Mouse (Mus musculus) kidney, adult 2 months (tissue): ENCODE results near the gene Ccnl2. TPM values are rescaled to one million over a fixed set of nuclear protein-coding genes. Genes with fewer than 3 reads are reported as not detected.

ENCODE experiments used
- DNase-seq: peaks from one replicate; pipeline ENCODE4 v3.0.0; 2021
- H3K27ac ChIP-seq: fragments of 200-500 bp; 2 replicates; pipeline ENCODE4 v1.5.1; 2012; ENCODE audit warnings: low read depth, low read length, control low read depth, inconsistent platforms; ENCODE audit not compliant: insufficient read depth
- H3K27me3 ChIP-seq: fragments of 200-500 bp; replicated peaks from 2 replicates; pipeline ENCODE4 v1.6.1; 2012; ENCODE audit warnings: mild to moderate bottlenecking, moderate library complexity, low read length, inconsistent platforms; ENCODE audit not compliant: control insufficient read depth, insufficient read depth
- H3K36me3 ChIP-seq: fragments of 200-500 bp; 2 replicates; pipeline ENCODE4 v1.6.1; 2012; ENCODE audit warnings: mild to moderate bottlenecking, moderate library complexity, low read length, inconsistent platforms; ENCODE audit not compliant: control insufficient read depth, insufficient read depth
- H3K4me1 ChIP-seq: fragments of 200-500 bp; 2 replicates; pipeline ENCODE4 v1.6.1; 2011; ENCODE audit warnings: low read length; ENCODE audit not compliant: control insufficient read depth, insufficient read depth
- H3K4me3 ChIP-seq: fragments of 200-500 bp; 2 replicates; pipeline ENCODE4 v1.5.1; 2011; ENCODE audit warnings: mild to moderate bottlenecking, low read depth, low read length, control low read depth; ENCODE audit not compliant: insufficient read depth
- CTCF ChIP-seq: fragments of 200-500 bp; conservative IDR thresholded peaks from 2 replicates; pipeline ENCODE4 v1.5.1; 2011; ENCODE audit warnings: low read depth, mild to moderate bottlenecking, control low read depth, low read length, moderate library complexity, mixed read lengths; ENCODE audit not compliant: insufficient read depth, insufficient read length
- POLR2A ChIP-seq: fragments of 200-500 bp; IDR thresholded peaks from one replicate; pipeline ENCODE4 v1.6.1; 2011; ENCODE audit warnings: low read depth, low read length, control low read depth
- WGBS: fragments of 180-500 bp; shearing (Covaris S2); methylation state at CpG from one replicate; pipeline ENCODE4 v1.1.7; 2018; 5-methylcytosine and 5-hydroxymethylcytosine counted together
- polyA plus RNA-seq: library from polyadenylated mRNA; depleted of rRNA; stranded (reverse); fragments of >200 nt; gene quantifications from 2 replicates; pipeline ENCODE4 v1.2.3, GENCODE M21; 2012; rRNA removed

The Ccnl2 gene
- polyA plus RNA-seq, result 54.1 and 56.8 TPM in 2 replicates

DNA sequence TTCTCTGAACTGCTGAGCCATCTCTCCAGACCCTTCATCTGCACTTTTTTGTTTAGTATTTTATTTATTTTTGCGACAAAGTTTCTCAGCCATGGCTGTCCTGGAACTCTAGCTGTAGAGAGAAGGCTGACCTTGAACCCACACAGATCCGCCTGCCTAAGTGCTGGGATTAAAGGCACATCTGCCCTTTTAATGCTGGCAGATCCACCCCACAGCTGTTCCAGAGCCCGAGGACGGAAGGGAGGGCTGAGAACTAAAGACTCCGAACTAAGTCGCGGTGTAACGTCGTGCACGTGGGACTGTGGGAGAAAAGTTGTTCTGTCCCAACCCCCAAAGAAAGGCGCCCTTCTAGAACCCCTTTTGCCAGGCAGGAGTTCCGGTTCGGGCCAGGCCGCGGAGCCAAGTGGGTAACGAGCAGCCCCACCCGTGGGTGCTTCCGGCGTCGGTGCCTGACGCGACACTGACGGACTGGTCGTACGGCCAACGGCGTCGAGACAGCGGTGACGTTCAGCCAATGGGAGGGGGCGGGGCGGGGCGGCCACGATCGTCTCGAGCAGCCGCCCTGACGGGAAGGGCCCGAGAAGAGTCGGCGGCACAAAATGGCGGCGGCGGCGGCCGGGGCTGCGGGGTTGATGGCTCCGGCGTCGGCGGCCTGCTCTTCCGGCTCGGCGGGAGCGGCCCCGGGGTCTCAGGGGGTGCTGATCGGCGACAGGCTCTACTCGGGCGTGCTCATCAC is at the start of gene Ccnl2:
Ccnl2 (plus strand) TSS at position 561 of the 736 bp plus-strand sequence.
- peaks cover 12% of the 10 kb centered on the region for H3K36me3 ChIP-seq
- WGBS, result under 1% methylated on average over 51 of the region's 60 CpGs
- TF ChIP-seq POLR2A (peak; percentile 42), CTCF (no peak)

DNA sequence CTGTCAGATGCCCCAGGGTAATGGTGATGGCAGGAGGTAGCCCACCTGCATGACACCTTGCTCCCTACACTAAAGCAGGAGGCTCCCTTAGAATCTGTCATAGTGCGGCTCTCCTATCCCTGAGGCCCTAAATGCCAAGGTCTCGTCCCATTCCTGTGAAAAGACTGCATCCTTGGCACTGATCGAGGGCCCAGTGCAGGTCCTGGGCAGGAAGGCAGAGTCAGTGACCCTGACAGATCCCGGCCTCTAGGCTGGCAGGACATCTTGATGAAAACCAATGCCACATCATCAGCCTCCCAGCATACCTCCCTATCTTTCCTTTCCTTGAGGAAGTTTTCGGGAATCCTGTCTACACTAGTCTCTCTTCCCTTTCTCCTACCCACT is 42.8 kb upstream of the Ccnl2 start:
- DNase-seq, result no peak
- Histone ChIP-seq H3K27ac (no peak overlapping the region), H3K27me3 (no peaks in the 10 kb centered on the region), H3K4me3 (peak overlapping the region; percentile 65), H3K36me3 (no peaks in the 10 kb centered on the region), H3K4me1 (peaks cover 32% of the 10 kb centered on the region)
- 38% methylated on average over 5 of the region's 5 CpGs for WGBS
- no peak for TF ChIP-seq POLR2A
- TF ChIP-seq CTCF, result no peak

More for the DNA sequence above, at the start of gene Ccnl2:
- peak; percentile 97 for DNase-seq
- Histone ChIP-seq H3K4me3 (peak within 1 kb of the TSS; percentile 88), H3K27me3 (no peaks in the 10 kb centered on the region), H3K27ac (peak within 1 kb of the TSS; percentile 96), H3K4me1 (peaks cover 11% of the 10 kb centered on the region)

DNA sequence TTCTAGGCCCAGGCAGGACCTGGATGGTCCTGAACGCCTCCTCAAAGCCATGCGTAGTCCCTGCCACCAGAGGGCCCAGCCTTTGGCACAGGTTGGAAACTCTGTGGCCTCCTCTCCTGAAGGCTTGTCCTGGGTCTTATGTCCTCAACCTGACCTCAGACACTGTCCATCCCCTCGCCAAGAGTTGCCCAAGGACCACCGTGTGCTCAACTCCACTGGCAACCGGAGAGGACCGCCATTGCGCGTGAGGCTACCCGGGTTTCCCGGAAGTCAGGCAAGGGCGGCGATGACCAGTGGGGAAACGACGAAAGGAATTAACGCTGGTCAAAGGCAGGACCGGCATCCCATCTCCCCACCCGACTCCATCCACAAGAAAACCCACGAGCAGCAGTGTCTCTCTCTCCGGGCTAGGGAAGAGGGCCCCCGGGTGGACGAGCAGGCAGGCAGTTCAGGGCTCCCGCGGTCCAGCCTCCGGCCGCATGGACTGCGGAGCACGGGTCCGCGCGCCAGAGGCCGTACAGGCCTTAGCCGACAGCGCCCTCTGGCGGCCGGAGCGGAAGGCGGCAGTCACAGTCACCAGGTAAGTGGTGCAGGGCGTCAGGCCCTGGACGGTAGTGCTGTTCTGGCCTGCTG is 42.3 kb upstream of the Ccnl2 start:
- WGBS, result under 1% methylated on average over 39 of the region's 39 CpGs
- Histone ChIP-seq H3K27ac (peak overlapping the region; percentile 87), H3K36me3 (no peaks in the 10 kb centered on the region), H3K4me1 (peaks cover 32% of the 10 kb centered on the region), H3K27me3 (no peaks in the 10 kb centered on the region), H3K4me3 (peak overlapping the region; percentile 65)
- DNase-seq, result peak; percentile 96
- TF ChIP-seq POLR2A (peak; percentile 63), CTCF (peak; percentile 90)

DNA sequence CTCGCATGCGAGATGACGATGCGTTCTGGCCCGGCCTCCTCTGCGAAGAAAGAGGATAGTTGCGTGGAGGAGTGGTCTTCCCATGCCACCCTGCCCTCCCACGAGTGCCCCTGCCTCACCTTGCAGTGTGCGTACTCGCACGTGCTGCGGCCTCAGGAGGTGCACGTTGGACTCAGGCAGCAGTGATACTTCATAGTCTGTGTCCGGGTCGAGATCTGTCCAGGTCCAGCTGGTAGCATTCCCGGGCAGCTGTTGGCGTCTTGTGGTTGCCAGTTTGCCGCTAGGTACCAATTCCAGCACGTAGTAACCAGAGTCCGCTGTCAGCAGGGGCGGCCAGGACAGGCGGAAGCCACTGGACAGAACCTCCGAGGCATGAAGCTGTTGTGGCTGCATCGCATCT is 41.7 kb upstream of the Ccnl2 start:
- peak overlapping the region; percentile 41 for H3K27ac ChIP-seq
- peaks cover 35% of the 10 kb centered on the region for H3K4me1 ChIP-seq
- peak; percentile 85 for DNase-seq
- H3K4me3 ChIP-seq, result peak overlapping the region; percentile 22
- no peaks in the 10 kb centered on the region for H3K27me3 ChIP-seq
- TF ChIP-seq CTCF (no peak), POLR2A (no peak)
- H3K36me3 ChIP-seq, result no peaks in the 10 kb centered on the region
- 35% methylated on average over 24 of the region's 24 CpGs for WGBS

DNA sequence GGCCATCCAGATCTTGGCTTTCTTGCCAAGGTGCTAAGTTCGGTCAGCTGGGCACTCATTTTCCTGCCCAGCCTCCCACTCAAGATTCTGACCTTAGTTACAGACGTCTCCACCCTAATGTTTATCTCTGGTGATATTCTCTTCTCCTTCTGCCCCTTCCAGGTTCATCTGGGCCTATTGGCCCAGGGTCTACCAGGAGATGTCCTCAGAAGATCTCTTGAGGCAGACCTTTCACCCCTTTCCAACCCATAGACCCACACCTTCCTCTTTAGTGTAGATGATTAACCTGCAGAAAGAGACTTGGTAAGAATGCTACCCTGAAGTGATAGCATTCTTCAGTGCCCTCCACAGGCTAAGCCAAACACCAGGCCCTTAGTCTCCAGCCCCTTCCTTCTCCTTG is 40.6 kb upstream of the Ccnl2 start:
- Histone ChIP-seq H3K4me3 (no peak overlapping the region), H3K27me3 (no peaks in the 10 kb centered on the region), H3K27ac (peak overlapping the region; percentile 54), H3K36me3 (no peaks in the 10 kb centered on the region), H3K4me1 (peaks cover 45% of the 10 kb centered on the region)
- peak; percentile 81 for DNase-seq
- TF ChIP-seq CTCF, result no peak
- TF ChIP-seq POLR2A, result no peak
- whole genome bisulfite sequencing, result 41% methylated on average over 2 of the region's 2 CpGs

DNA sequence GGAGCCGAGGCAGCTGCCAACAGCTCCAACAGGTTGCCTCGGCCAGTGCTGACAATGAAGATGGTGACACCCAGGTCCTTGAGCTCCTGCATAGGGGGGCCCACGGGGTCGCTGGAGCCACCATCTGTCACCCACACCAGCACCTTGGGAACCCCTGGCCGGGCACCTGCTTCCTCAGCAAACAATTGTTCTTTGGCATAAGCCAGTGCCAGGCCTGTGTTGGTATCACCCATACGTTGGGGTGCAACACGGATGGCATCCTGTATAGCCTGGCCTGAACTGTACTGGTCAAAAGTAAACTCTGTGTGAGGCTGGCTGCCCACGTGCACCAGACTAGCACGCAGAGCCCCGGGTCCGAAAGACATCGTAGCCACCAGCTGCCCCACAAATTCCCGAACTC is 39.5 kb upstream of the Ccnl2 start:
- H3K36me3 ChIP-seq, result no peaks in the 10 kb centered on the region
- TF ChIP-seq POLR2A, result no peak
- no peak for TF ChIP-seq CTCF
- no peak for DNase-seq
- peaks cover 46% of the 10 kb centered on the region for H3K4me1 ChIP-seq
- H3K27ac ChIP-seq, result no peak overlapping the region
- no peaks in the 10 kb centered on the region for H3K27me3 ChIP-seq
- WGBS, result 90% methylated on average over 13 of the region's 13 CpGs
- no peak overlapping the region for H3K4me3 ChIP-seq
